9 mouse cellular contexts compared by ENCODE assay signal in genomic region chr13:45950355-45950861, GRCm38 (mm10). TPM values are rescaled to one million over a fixed set of nuclear protein-coding genes. Genes with fewer than 3 reads are reported as not detected.
DNase-seq lines count a peak whose midpoint lies in the region; ATAC-seq and TF ChIP-seq lines count a peak whose summit lies in the region.
"Had no signal": no experiment of that assay in that cellular context is flagged by ENCODE, and none has a peak within 500 bp of the region (broad histone marks: within the 10 kb centered on the region; RNA-seq: fewer than 3 reads in every experiment).

No protein-coding gene starts in this region.

- WGBS in liver, embryonic 15.5 days (ENCODE audit: insufficient replicate concordance), result 61% methylated on average over 8 of the region's 8 CpGs
- 79% methylated on average over 8 of the region's 8 CpGs for WGBS in liver, embryonic 11.5 days
- 33% methylated on average over 8 of the region's 8 CpGs for WGBS in hindbrain, postnatal 0 days
- WGBS in macrophage (ENCODE audit: missing documents), result 46% methylated on average over 8 of the region's 8 CpGs
- 81% methylated on average over 8 of the region's 8 CpGs for WGBS in heart, embryonic 12.5 days

- no peak overlapping the region for H3K4me3 ChIP-seq in liver, embryonic 15.5 days (replicated peaks)
- no peak overlapping the region for H3K4me3 ChIP-seq in liver, embryonic 11.5 days (ENCODE audit: low read depth, low read length)
- no peak overlapping the region for H3K4me3 ChIP-seq in hindbrain, postnatal 0 days (ENCODE audit: low read length)
- H3K4me3 ChIP-seq in macrophage (ENCODE audit: inconsistent target), result no peak overlapping the region
- H3K4me3 ChIP-seq in heart, embryonic 12.5 days, result no peak overlapping the region
- H3K4me3 ChIP-seq: neural tube, embryonic 12.5 days had no signal

- H3K9me3 ChIP-seq in liver, embryonic 15.5 days (replicated peaks), result no peaks in the 10 kb centered on the region
- H3K9me3 ChIP-seq in liver, embryonic 11.5 days (ENCODE audit: control insufficient read depth, low read length), result no peaks in the 10 kb centered on the region
- H3K9me3 ChIP-seq in hindbrain, postnatal 0 days (ENCODE audit: low read length), result no peaks in the 10 kb centered on the region
- H3K9me3 ChIP-seq in heart, embryonic 12.5 days (replicated peaks), result no peaks in the 10 kb centered on the region
- H3K9me3 ChIP-seq: neural tube, embryonic 12.5 days had no signal

- no peak overlapping the region for H3K9ac ChIP-seq in liver, embryonic 15.5 days
- no peak overlapping the region for H3K9ac ChIP-seq in liver, embryonic 11.5 days (ENCODE audit: low read depth, low read length)
- H3K9ac ChIP-seq in hindbrain, postnatal 0 days (replicated peaks; ENCODE audit: low read length), result no peak overlapping the region
- no peak overlapping the region for H3K9ac ChIP-seq in heart, embryonic 12.5 days
- H3K9ac ChIP-seq: neural tube, embryonic 12.5 days had no signal

- H3K4me2 ChIP-seq in liver, embryonic 15.5 days, result no peak overlapping the region
- H3K4me2 ChIP-seq in liver, embryonic 11.5 days, result no peak overlapping the region
- no peak overlapping the region for H3K4me2 ChIP-seq in hindbrain, postnatal 0 days (ENCODE audit: low read depth, low read length)
- H3K4me2 ChIP-seq in heart, embryonic 12.5 days, result no peak overlapping the region
- H3K4me2 ChIP-seq: neural tube, embryonic 12.5 days had no signal

- no peaks in the 10 kb centered on the region for H3K27me3 ChIP-seq in liver, embryonic 15.5 days
- no peaks in the 10 kb centered on the region for H3K27me3 ChIP-seq in liver, embryonic 11.5 days (replicated peaks; ENCODE audit: control insufficient read depth, insufficient read depth, low read length)
- H3K27me3 ChIP-seq in hindbrain, postnatal 0 days (ENCODE audit: insufficient read depth, low read length), result no peaks in the 10 kb centered on the region
- no peaks in the 10 kb centered on the region for H3K27me3 ChIP-seq in heart, embryonic 12.5 days (replicated peaks)
- H3K27me3 ChIP-seq: neural tube, embryonic 12.5 days had no signal

- H3K27ac ChIP-seq in liver, embryonic 15.5 days (replicated peaks), result peak overlapping the region; percentile 56; the same call in 1 of the 2 replicates
- no peak overlapping the region for H3K27ac ChIP-seq in liver, embryonic 11.5 days (ENCODE audit: low read depth, low read length)
- no peak overlapping the region for H3K27ac ChIP-seq in hindbrain, postnatal 0 days
- 0 out of 2 replicates have a peak overlapping the region, but pooled peaks have one; percentile 9 for H3K27ac ChIP-seq in macrophage
- no peak overlapping the region for H3K27ac ChIP-seq in heart, embryonic 12.5 days (ENCODE audit: poor library complexity, severe bottlenecking)
- H3K27ac ChIP-seq: neural tube, embryonic 12.5 days had no signal

- no peaks in the 10 kb centered on the region for H3K36me3 ChIP-seq in liver, embryonic 15.5 days (replicated peaks)
- no peaks in the 10 kb centered on the region for H3K36me3 ChIP-seq in liver, embryonic 11.5 days (ENCODE audit: control insufficient read depth, insufficient read depth, low read length)
- H3K36me3 ChIP-seq in hindbrain, postnatal 0 days (ENCODE audit: insufficient read depth, low read length), result no peaks in the 10 kb centered on the region
- no peaks in the 10 kb centered on the region for H3K36me3 ChIP-seq in macrophage (ENCODE audit: inconsistent target)
- H3K36me3 ChIP-seq in heart, embryonic 12.5 days, result peaks cover 22% of the 10 kb centered on the region
- H3K36me3 ChIP-seq: neural tube, embryonic 12.5 days had no signal

- ATAC-seq in liver, embryonic 15.5 days (ENCODE audit: insufficient read depth), result no peak; the same call in 1 of the 2 replicates
- no peak for ATAC-seq in liver, embryonic 11.5 days (replicated peaks; ENCODE audit: low FRiP score)
- 0 out of 2 replicates have a peak, but pooled peaks have one; percentile 58 for ATAC-seq in hindbrain, postnatal 0 days
- ATAC-seq in heart, embryonic 12.5 days (ENCODE audit: insufficient number of reproducible peaks, low FRiP score), result no peak

- DNase-seq in liver, embryonic 11.5 days (ENCODE audit: low spot score), result no peak
- peak; percentile 43 for DNase-seq in brain, adult 2 months (ENCODE audit: low read depth, low spot score)
- peak; percentile 36 for DNase-seq in hindbrain, postnatal 0 days (ENCODE audit: low spot score)
- DNase-seq in frontal cortex, postnatal 25 days (ENCODE audit: low spot score in 2 of 2), result no peak
- DNase-seq: gastrocnemius, postnatal 10 days had no signal

- TF ChIP-seq CTCF in hindbrain, postnatal 0 days (IDR thresholded peaks at IDR 0.05; ENCODE audit: low read depth), result no peak

- H3K4me1 ChIP-seq in liver, embryonic 15.5 days (replicated peaks), result peaks cover 16% of the 10 kb centered on the region
- H3K4me1 ChIP-seq in liver, embryonic 11.5 days (replicated peaks; ENCODE audit: control insufficient read depth, insufficient read depth, low read length), result peaks cover 9% of the 10 kb centered on the region
- no peaks in the 10 kb centered on the region for H3K4me1 ChIP-seq in hindbrain, postnatal 0 days (ENCODE audit: insufficient read depth, low read length)
- peaks cover 11% of the 10 kb centered on the region for H3K4me1 ChIP-seq in heart, embryonic 12.5 days (replicated peaks)
- H3K4me1 ChIP-seq: neural tube, embryonic 12.5 days had no signal

- peaks cover 73% of the 10 kb centered on the region; the same call in 1 of the 2 replicates for H3K79me2 ChIP-seq in macrophage (ENCODE audit: inconsistent target)

RNA-seq across cellular contexts. Expression of gene Atxn1, which starts 14.4 kb away (rescaled TPM):
- 2.3 and 2.6 TPM in 2 replicates for polyA plus RNA-seq in liver, embryonic 15.5 days (2015; fragmentation: Nextera tagmentation; extraction: Ambion mirVana)
- 1.6 and 2.3 TPM in 2 replicates for polyA plus RNA-seq in liver, embryonic 11.5 days (2014; fragmentation: Nextera tagmentation; extraction: Ambion mirVana)
- total RNA-seq in hindbrain, postnatal 0 days (2014; rRNA removed), result 32.0 and 44.6 TPM in 2 replicates
- 8.6 and 9.3 TPM in 2 replicates for polyA plus RNA-seq in hindbrain, postnatal 0 days (2015; fragmentation: Nextera tagmentation; extraction: Ambion mirVana)
- total RNA-seq in macrophage (2018; cell fraction: chromatin; rRNA removed), result 100 to 1,000 TPM; 108 to 197 (median 141) TPM
- 10 to 100 TPM; 21.4 to 49.6 (median 36.0) TPM for total RNA-seq in macrophage (2018; cell fraction: cytosol; rRNA removed)
- total RNA-seq in macrophage (2018; cell fraction: nucleus; rRNA removed), result 100 to 1,000 TPM in 15 of 26 experiments, 10 to 100 TPM in 11; 58.4 to 174 (median 115) TPM
- 8.4 to 12.2 TPM (median 10.8 TPM) in 3 replicates for polyA plus RNA-seq in macrophage (2018)
- 7.1 and 7.7 TPM in 2 replicates for polyA plus RNA-seq in heart, embryonic 12.5 days (2016; fragmentation: Nextera tagmentation; extraction: Ambion mirVana)

Comparison
In these comparisons a context has a peak if more than half of its experiments do, and no peak if none do; other contexts are left out.
1. H3K27ac ChIP-seq: peak in liver, embryonic 15.5 days (single experiment) and macrophage (single experiment); none in liver, embryonic 11.5 days (single experiment), hindbrain, postnatal 0 days (single experiment) and heart, embryonic 12.5 days (single experiment).
2. DNase-seq: peak in brain, adult 2 months (single experiment) and hindbrain, postnatal 0 days (single experiment); none in liver, embryonic 11.5 days (single experiment) and frontal cortex, postnatal 25 days (0 of 2).